Mouse (Mus musculus): Measurements from ENCODE around the gene Agbl4. TPM values are rescaled to one million over a fixed set of nuclear protein-coding genes. Genes with fewer than 3 reads are reported as not detected.

Agbl4 gene
- total and polyA plus RNA-seq, 3 experiments, result not detected

DNA sequence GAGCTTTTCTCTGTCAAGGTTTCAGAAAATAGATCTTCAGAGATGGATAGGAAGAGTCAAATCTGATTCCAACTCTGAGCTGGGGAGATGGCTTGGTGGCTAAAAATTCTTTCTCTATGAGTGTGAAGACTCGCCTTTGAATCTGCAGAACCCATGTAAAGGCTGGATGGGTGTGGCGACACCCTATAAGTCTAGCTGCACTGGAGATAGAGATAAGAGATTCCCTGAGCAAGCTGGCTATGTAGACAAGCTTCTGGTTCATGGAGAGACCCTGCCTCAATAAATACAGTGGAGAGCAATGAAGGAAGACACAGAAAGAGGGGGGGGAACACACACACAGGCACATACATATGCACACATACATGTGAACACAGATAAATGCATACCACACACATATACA lies 1118.7 kb downstream of the Agbl4 start:
- Histone ChIP-seq H3K36me3 (ENCODE audit: control insufficient read depth in 1 of 2, insufficient read depth in 2 of 2, low read length in 2 of 2) (no peaks in the 10 kb centered on the region), H3K9ac (ENCODE audit: control insufficient read depth, low read depth, low read length, poor library complexity, severe bottlenecking) (no peak overlapping the region), H3K79me2 (ENCODE audit: control insufficient read depth, insufficient read depth, low read length, poor library complexity) (no peaks in the 10 kb centered on the region), H3K27me3 (ENCODE audit: control insufficient read depth in 1 of 2, insufficient read depth in 2 of 2, low read length in 2 of 2) (no peaks in the 10 kb centered on the region), H3K27ac (ENCODE audit: control insufficient read depth, low read depth, low read length) (no peak overlapping the region), H3K4me1 (ENCODE audit: control insufficient read depth in 1 of 2, insufficient read depth in 2 of 2, low read length in 2 of 2) (no peaks in the 10 kb centered on the region), H3K9me3 (replicated peaks; ENCODE audit: insufficient read depth, low read length) (no peaks in the 10 kb centered on the region), H3K4me3 (ENCODE audit: control insufficient read depth in 1 of 2, insufficient read depth in 1 of 2, low read depth in 2 of 2, low read length in 2 of 2) (no peak overlapping the region)
- TF ChIP-seq ZC3H11A (IDR thresholded peaks at IDR 0.05; ENCODE audit: low read depth, low read length) (no peak), UBTF (IDR thresholded peaks at IDR 0.05; ENCODE audit: borderline replicate concordance, insufficient read depth, low read depth, low read length) (no peak), MEF2A (IDR thresholded peaks at IDR 0.05; ENCODE audit: extremely low read depth, insufficient replicate concordance, low read depth, low read length, poor library complexity, severe bottlenecking) (no peak), MAZ (IDR thresholded peaks at IDR 0.05; ENCODE audit: low read depth, low read length) (no peak), ZMIZ1 (IDR thresholded peaks at IDR 0.05; ENCODE audit: low read depth, low read length) (no peak)
- no peak for DNase-seq (ENCODE audit: low read depth, low spot score)

DNA sequence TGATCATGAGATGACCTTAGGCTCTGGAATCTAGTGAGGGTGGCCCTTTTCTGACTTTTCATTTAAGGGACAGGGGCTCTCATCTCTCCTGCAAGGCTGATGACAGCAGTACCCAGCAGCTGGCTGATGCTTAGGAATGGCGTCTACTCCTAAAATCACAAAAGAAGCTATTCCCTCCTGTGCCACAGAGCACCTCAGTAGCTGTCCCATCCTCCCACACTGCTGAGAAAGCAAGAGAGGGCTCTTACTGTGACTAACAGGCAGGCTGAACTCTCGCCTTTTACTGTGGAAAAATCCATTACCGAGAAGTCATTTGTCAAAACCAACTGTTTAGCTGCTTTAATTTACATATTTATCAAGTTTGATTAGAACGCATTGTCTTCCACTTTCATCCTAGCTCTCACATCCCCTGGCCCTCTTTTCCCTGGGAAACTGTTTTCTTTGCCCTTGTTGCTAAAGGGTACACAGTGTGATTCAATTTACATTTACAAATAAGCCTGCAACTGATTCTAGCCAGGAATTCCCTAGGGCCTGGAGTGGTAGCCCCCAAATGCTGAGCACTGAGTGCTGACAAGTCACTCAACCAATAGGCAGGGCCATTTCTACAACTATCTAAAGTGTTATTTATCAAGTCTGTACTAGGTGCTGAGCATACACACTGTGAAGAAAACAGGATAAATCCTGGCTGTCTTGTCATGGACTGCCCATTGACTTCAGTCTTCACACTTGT lies 1119.8 kb downstream of the Agbl4 start:
- no peaks in the 10 kb centered on the region for H3K4me1 ChIP-seq (ENCODE audit: control insufficient read depth in 1 of 2, insufficient read depth in 2 of 2, low read length in 2 of 2)
- no peak overlapping the region for H3K4me3 ChIP-seq (ENCODE audit: control insufficient read depth in 1 of 2, insufficient read depth in 1 of 2, low read depth in 2 of 2, low read length in 2 of 2)
- no peak overlapping the region for H3K9ac ChIP-seq (ENCODE audit: control insufficient read depth, low read depth, low read length, poor library complexity, severe bottlenecking)
- no peaks in the 10 kb centered on the region for H3K27me3 ChIP-seq (ENCODE audit: control insufficient read depth in 1 of 2, insufficient read depth in 2 of 2, low read length in 2 of 2)
- DNase-seq (ENCODE audit: low read depth, low spot score), result no peak
- no peak for TF ChIP-seq NELFE (IDR thresholded peaks at IDR 0.05; ENCODE audit: low read depth, low read length)
- no peak for TF ChIP-seq MYC (IDR thresholded peaks at IDR 0.05; ENCODE audit: low read depth, low read length)
- TF ChIP-seq KAT2A (conservative IDR thresholded peaks at IDR 0.05; ENCODE audit: low read depth, low read length), result no peak
- no peak for TF ChIP-seq HCFC1 (IDR thresholded peaks at IDR 0.05; ENCODE audit: low read depth, low read length)
- TF ChIP-seq USF1 (IDR thresholded peaks at IDR 0.05; ENCODE audit: low read depth, low read length), result no peak
- TF ChIP-seq MAX (IDR thresholded peaks at IDR 0.05; ENCODE audit: low read length), result no peak
- no peak for TF ChIP-seq SIN3A (IDR thresholded peaks at IDR 0.05; ENCODE audit: low read length)
- TF ChIP-seq SMC3 (IDR thresholded peaks at IDR 0.05; ENCODE audit: low read depth, low read length), result no peak
- TF ChIP-seq CTCF (IDR thresholded peaks at IDR 0.05 in 2 of 3, conservative IDR thresholded peaks at IDR 0.05 in 1 of 3; ENCODE audit: control insufficient read depth in 1 of 3, insufficient read depth in 1 of 3, low read depth in 2 of 3, low read length in 3 of 3, poor library complexity in 1 of 3, severe bottlenecking in 1 of 3), result no peak
- no peak for TF ChIP-seq MYB (IDR thresholded peaks at IDR 0.05; ENCODE audit: low read depth, low read length)
- no peak for TF ChIP-seq ZKSCAN1 (IDR thresholded peaks at IDR 0.05; ENCODE audit: low read depth, low read length)
- TF ChIP-seq JUND (IDR thresholded peaks at IDR 0.05; ENCODE audit: low read depth, low read length), result no peak
- no peak for TF ChIP-seq USF2 (IDR thresholded peaks at IDR 0.05; ENCODE audit: borderline replicate concordance in 1 of 2, insufficient read depth in 1 of 2, low read depth in 1 of 2, low read length in 2 of 2)
- no peak for TF ChIP-seq TCF12 (IDR thresholded peaks at IDR 0.05; ENCODE audit: low read depth, low read length)
- TF ChIP-seq POLR2AphosphoS5 (IDR thresholded peaks at IDR 0.05; ENCODE audit: borderline replicate concordance, low read depth, low read length), result no peak
- no peak for TF ChIP-seq ZMIZ1 (IDR thresholded peaks at IDR 0.05; ENCODE audit: low read depth, low read length)
- no peak for TF ChIP-seq MXI1 (IDR thresholded peaks at IDR 0.05; ENCODE audit: low read depth, low read length)
- no peak for TF ChIP-seq TAL1 (IDR thresholded peaks at IDR 0.05; ENCODE audit: low read length)
- no peak for TF ChIP-seq MAZ (IDR thresholded peaks at IDR 0.05; ENCODE audit: low read depth, low read length)
- no peak for TF ChIP-seq POLR2A (IDR thresholded peaks at IDR 0.05; ENCODE audit: control insufficient read depth in 1 of 2, insufficient read depth in 1 of 2, low read depth in 1 of 2, low read length in 2 of 2, poor library complexity in 1 of 2)
- no peak overlapping the region for H3K27ac ChIP-seq (ENCODE audit: control insufficient read depth, low read depth, low read length)
- no peaks in the 10 kb centered on the region for H3K36me3 ChIP-seq (ENCODE audit: control insufficient read depth in 1 of 2, insufficient read depth in 2 of 2, low read length in 2 of 2)
- no peaks in the 10 kb centered on the region for H3K9me3 ChIP-seq (replicated peaks; ENCODE audit: insufficient read depth, low read length)
- no peaks in the 10 kb centered on the region for H3K79me2 ChIP-seq (ENCODE audit: control insufficient read depth, insufficient read depth, low read length, poor library complexity)
